Mouse (Mus musculus): ENCODE data around the gene Anp32e.
"Not testable (repeated sequence)": the region's sequence is repeated elsewhere in the genome, so short reads cannot be mapped to it uniquely, and the experiment has no call there.

The Anp32e gene

DNA sequence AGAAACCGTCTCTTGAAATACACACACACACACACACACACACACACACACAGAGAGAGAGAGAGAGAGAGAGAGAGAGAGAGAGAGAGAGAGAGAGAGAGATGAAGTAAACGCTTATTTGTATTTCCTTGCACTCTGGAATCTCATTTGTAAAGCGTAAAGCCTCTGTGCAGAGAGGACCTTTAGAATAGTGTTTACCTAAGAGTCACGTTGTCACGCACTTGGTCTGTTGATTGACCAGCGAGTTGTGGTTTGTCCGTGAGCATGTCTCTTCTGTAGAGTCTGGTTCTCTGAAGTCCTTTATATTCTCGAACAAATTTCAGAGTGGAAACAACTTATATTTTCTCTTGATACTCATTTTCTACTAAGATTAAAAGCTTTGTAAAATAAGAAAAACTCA lies 15.7 kb downstream of the Anp32e start:
- DNase-seq, result no peak

- no peak for DNase-seq
Measured at GRCm38 (mm10) chr3:95945731-95946240, 16.7 kb downstream of the Anp32e start.

- DNase-seq, result no peak
Measured at GRCm38 (mm10) chr3:95948325-95948724, 19.3 kb downstream of the Anp32e start.

- peak; percentile 96 for DNase-seq
Measured at GRCm38 (mm10) chr3:95950763-95951551, 21.9 kb downstream of the Anp32e start.

DNA sequence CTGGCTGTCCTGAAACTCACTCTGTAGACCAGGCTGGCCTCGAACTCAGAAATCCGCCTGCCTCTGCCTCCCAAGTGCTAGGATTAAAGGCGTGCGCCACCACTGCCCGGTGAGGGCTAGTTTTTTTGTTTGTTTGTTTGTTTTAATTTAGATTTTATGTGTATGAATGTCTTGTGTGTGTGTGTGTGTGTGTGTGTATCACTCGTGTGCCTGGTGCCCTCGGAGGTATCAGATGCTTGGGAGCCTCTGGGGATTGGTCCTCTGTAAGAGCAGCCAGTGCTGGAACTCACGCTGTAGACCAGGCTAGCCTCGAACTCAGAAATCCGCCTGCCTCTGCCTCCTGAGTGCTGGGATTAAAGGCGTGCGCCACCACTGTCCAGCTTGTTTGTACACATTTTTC lies 22.5 kb downstream of the Anp32e start:
- DNase-seq, result peak; percentile 41

DNA sequence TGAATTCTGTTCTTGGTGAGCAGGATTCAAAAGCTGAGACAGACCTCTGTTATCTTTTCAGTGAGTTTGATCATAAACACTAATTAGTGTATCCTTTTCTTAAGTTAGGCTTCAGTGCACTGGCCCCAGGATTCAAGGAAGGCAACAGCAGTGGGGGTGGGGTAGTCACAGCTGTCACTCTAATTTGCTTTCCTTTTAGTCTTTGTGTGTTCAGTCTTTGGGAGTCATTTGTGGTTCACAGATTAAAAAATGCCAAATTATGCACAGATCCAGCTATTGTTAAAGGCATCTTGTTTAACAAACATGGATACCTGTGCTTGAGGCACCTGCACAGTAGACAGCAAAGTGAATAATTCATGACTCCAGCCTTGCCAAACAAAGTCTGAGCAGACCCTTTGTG lies 24.0 kb downstream of the Anp32e start:
- no peak for DNase-seq

GRCm38 (mm10) chr3:95953522-95953921 lies 24.5 kb downstream of the Anp32e start:
- DNase-seq, result no peak

DNA sequence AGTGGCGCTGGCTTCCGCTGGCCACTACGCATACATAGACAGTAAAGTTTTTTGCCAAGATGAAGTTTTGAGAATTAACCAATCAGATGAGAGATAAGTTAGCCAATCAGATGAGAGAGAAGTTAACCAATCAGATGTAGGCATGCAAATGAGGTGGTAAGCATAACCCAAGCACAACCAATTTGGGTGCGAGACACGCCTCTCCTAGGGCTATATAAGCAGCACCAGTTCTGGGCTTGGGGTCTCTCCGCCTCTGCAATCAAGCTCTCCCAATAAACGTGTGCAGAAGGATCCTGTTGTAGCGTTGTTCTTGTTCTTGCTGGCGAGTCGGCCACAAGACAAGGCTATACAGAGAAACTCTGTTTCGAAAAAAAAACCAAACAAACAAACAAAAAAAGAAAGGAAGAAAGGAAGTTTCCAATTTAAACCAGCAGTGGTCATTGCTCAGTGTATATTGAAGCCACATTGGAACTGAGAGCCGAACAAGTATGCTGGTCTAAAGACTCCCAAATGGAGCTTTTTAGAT lies 25.7 kb downstream of the Anp32e start:
- DNase-seq, result not testable (repeated sequence)

DNA sequence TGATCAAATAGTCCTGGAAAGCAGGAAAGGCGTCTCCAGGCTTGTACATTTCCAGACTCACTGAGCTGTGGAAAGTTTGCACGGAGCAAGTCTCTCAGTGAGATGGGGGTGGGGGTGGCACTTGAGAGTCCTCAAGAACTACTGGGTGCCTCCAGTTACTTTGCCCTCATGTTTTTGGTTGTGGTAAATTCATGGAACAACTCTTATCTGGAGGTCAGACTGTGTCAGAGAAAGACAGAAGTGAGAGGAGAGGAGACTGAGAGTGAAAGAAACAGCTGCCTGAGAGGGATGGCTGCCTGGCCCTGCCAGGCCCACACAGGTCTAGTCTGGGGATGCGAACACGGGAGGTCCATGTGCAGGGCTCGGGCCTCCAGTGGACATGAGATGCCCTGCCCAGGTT lies 26.3 kb downstream of the Anp32e start:
- no peak for DNase-seq

DNA sequence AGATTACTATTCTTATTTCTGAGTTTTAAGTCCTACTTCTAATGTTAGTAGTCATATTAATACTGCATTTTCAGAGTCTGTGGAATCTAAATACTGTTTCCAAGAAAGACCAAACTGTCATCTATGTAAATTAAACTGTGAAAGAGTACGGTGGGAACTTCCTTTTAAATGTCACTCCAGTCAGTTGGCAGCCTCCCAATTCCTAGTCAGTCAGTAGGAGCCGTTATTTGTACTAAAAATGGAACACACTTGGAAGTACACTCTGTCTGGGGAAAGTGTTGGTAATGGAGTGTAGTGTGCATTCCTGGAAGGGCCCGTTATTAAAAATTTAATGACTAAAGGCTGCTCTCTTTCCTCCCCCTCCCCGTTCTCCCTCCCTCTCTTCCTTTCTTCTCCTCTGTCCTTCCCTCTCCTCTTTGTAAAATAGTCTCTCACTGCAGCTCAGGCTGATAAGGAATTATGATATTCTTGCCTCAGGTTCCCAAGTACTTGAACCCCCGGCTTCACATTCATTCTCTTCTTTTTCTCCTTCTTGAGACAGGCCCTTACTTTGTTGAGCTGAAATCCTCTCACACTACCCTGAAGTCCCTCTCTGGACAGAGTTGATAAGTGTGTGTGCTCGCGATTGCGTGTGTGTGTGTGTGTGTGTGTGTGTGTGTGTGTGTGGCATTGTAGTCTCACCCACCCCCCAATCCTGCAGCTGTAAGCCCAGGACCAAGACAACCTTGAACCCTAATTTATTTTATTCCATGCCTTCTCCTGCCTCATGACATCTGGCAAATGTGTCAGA lies 28.5 kb downstream of the Anp32e start:
- DNase-seq, result no peak

- no peak for DNase-seq
Measured at GRCm38 (mm10) chr3:95959082-95959481, 30.0 kb downstream of the Anp32e start.

- DNase-seq, result no peak
Measured at GRCm38 (mm10) chr3:95959807-95960206, 30.8 kb downstream of the Anp32e start.

- not testable (repeated sequence) for DNase-seq
Measured at GRCm38 (mm10) chr3:95962182-95962581, 33.1 kb downstream of the Anp32e start.

DNA sequence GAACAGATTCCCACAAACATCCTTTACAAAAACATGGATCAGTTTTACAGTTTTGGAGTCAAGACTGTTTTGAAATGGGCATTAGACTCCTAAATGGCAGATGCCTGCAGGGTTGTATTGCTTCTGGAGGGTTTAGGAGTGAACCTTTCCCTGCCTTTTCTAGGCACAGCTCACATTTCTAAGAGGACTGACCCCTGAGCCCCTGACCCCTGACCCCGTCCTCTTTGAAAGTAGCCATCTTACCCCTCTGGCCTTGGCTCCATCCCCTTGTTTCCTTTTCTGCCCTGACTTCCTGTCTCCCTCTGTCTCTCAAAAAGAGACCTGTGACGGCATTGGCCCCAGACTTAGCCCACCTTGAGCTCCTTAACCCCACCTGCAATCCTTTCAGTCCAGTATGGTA lies 34.2 kb downstream of the Anp32e start:
- DNase-seq, result no peak

- no peak for DNase-seq
Measured at GRCm38 (mm10) chr3:95963681-95964080, 34.6 kb downstream of the Anp32e start.

- DNase-seq, result peak; percentile 71
Measured at GRCm38 (mm10) chr3:95965518-95966451, 36.7 kb downstream of the Anp32e start.

DNA sequence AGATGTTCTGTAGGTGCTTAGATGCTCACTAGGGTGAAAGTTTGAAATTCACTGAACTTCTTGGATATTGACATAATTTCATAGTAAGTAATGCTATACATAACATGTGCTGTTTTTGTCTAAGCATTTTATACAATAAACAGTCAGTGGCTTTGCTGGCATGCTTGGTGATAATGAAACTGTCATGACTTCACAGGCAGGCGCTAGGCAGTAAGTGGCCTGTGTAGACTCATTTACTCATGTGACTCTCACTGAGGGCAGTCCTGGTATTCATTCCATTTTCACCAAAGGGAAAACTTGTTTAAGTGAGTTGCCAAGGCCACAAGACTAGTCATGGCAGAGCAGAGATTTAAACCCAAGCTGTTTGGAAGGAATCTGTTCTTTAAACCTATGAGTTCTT lies 40.2 kb downstream of the Anp32e start:
- DNase-seq, result no peak

DNA sequence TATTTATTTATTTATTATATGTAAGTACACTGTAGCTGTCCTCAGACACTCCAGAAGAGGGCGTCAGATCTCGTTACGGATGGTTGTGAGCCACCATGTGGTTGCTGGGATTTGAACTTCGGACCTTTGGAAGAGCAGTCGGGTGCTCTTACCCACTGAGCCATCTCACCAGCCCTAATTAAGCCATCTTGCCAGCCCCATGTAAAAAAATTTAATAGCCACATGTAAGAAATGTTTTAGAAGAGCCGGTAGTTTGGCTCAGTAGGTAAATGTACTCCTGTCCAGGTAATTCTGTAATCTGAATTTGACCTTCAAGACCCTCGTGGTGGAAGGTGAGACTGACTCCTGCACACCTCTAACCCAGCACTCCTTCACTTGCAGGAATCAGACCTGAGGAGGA lies 41.6 kb downstream of the Anp32e start:
- not testable (repeated sequence) for DNase-seq

DNA sequence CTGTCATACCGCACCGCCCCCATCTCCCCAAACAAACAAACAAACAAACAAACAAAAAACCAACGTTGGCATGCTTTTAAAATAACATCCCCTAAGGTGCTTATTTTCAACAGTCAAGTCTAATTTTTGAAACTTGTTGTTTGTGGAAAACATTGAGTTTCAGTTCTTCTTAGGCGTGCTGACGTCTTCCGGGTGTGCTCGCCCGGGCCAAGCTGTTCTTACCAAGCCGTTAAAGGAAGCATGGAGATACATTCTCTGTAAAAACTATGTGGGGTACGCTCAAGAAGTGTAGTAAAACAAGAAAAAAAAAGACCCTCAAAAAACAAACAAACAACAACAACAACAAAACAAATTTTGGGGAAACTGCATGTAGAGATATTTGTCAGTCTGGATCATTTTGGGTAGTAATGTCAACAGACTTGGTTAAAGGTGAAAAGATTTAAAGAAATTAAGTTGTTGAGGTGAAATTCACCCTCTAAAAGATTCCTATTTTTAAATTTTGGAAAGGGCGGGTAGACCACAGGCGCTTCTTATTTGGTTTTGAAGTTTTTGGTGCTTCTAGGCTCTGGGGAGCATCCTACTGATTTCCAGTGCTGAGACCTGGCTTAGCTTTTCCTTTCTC lies 43.3 kb downstream of the Anp32e start:
- no peak for DNase-seq

DNA sequence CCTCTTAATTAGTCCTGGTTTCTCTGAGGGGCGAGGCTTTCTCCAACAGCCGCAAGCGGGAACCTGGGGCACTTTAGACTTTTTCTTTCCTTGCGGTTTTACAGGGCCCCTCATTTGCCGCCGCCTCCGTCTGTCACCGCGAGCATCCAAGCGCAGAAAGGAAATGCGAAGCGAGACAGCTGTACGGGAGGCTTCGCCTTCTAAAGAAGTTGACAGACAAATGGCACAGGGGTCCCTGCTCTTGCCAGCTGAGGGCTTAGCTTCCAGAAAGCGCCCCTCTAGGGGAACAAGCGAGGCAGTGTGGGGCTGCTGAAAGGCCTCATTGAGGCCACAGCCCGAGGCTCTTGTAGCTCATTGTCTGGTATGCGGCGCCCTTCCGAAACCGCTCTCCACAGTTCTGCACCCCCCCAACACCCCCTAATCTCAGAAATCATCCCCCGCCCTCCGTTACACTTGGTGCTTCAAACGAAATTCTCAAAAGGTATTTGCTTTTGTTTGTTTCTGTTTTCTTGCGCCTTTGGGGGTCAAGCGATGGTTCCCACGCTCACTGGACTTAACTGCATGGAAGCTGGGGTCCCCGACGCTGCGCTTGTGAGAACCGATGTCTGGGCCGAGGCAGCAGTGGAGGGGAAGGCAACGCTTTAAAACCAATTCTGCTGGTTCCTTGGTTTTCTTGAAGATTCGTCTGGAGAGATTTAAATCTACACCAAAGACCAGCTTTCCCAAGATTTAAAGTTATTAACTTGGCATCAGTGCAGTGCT lies 44.0 kb downstream of the Anp32e start:
- no peak for DNase-seq

DNA sequence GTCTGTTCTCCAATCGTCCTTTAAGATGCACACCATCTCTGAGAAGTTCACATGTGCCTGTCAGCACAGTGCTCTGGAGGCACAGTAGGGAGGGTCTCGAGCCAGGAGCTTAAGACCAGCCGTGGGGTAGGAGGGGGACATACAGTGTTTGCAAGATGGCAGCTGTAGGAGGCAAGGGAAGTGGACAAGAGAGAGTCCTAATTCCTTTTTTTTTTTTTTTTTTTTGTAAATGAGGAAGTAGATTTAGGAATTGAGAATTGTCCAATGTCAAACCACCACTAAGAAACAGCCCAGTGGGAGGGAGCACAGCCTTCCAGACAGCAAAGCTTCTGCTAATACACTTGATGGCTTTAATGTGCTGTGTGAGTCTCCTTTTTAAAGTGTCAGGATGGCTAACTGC lies 48.0 kb downstream of the Anp32e start:
- no peak for DNase-seq
